Mouse (Mus musculus): ENCODE data around the gene Fxr1.

DNA sequence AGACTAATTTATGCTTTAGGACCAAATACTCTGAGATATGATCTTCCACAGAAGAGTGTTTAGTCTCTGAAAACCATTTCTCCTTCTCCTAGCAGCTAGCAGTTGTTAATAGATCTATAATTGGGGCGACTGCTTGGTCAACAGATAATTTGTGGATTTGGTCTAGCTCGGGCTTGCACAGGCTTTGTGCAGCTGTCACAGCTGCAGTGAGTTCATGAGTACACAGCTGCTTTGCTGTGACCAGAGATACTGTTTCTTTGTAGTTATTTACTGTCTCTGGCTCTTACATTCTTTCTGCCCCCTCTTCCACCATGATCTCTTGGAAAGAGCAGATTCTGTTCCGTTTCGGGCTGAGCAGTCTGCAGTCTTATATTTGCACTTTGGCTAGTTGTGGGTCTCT lies 22.2 kb downstream of the Fxr1 start:
- no peak for TF ChIP-seq POLR2A (IDR thresholded peaks at IDR 0.05; ENCODE audit: insufficient read length, low read depth)
- TF ChIP-seq MAX (IDR thresholded peaks at IDR 0.05; ENCODE audit: low read depth), result no peak
- TF ChIP-seq CEBPB (IDR thresholded peaks at IDR 0.05; ENCODE audit: insufficient read depth, poor library complexity, severe bottlenecking), result no peak
- TF ChIP-seq TCF3 (IDR thresholded peaks at IDR 0.05; ENCODE audit: insufficient read length, low read depth), result peak; percentile 95
- TF ChIP-seq MYOG (IDR thresholded peaks at IDR 0.05; ENCODE audit: control insufficient read depth in 1 of 3, insufficient read depth in 1 of 3, insufficient read length in 2 of 3, low read depth in 2 of 3), result peak; percentile 82 to 100 (median 92)
- TF ChIP-seq E2F4 (IDR thresholded peaks at IDR 0.05; ENCODE audit: insufficient read depth), result no peak
- TF ChIP-seq MYOD1 (IDR thresholded peaks at IDR 0.05; ENCODE audit: control insufficient read depth in 1 of 3, insufficient read length in 2 of 3, low read depth in 2 of 3), result peak; percentile 83 to 97 (median 94)
